Mouse (Mus musculus): ENCODE data around the gene Elane. TPM values are rescaled to one million over a fixed set of nuclear protein-coding genes. Genes with fewer than 3 reads are reported as not detected.

The Elane gene
- polyA plus RNA-seq, 1 experiment = not detected

GRCm38 (mm10) chr10:79851653-79852052 lies 34.4 kb upstream of the Elane start:
- peaks cover 12% of the 10 kb centered on the region for H3K4me1 ChIP-seq (ENCODE audit: control insufficient read depth, insufficient read depth, low read length)
- H3K27ac ChIP-seq (ENCODE audit: insufficient read depth, low read length) = peak overlapping the region; percentile 20
- H3K4me3 ChIP-seq (ENCODE audit: insufficient read depth, low read length) = no peak overlapping the region
- no peak for TF ChIP-seq POLR2A (IDR thresholded peaks at IDR 0.05; ENCODE audit: extremely low read depth, insufficient read depth, low read length)

- no peak overlapping the region for H3K4me3 ChIP-seq (ENCODE audit: insufficient read depth, low read length)
- H3K4me1 ChIP-seq (ENCODE audit: control insufficient read depth, insufficient read depth, low read length) = peaks cover 17% of the 10 kb centered on the region
These were observed 33.8 kb upstream of the Elane start for GRCm38 (mm10) chr10:79852107-79852789.

GRCm38 (mm10) chr10:79852827-79853226 lies 33.2 kb upstream of the Elane start:
- TF ChIP-seq CTCF (IDR thresholded peaks at IDR 0.05; ENCODE audit: extremely low read depth, insufficient read depth, low read length) = no peak
- no peak for TF ChIP-seq POLR2A (IDR thresholded peaks at IDR 0.05; ENCODE audit: extremely low read depth, insufficient read depth, low read length)
- Histone ChIP-seq H3K27ac (ENCODE audit: insufficient read depth, low read length) (peak overlapping the region; percentile 81), H3K4me1 (ENCODE audit: control insufficient read depth, insufficient read depth, low read length) (peaks cover 22% of the 10 kb centered on the region), H3K4me3 (ENCODE audit: insufficient read depth, low read length) (peak overlapping the region; percentile 37)

More at GRCm38 (mm10) chr10:79852107-79852789, 33.8 kb upstream of the Elane start:
- peak overlapping the region; percentile 81 for H3K27ac ChIP-seq (ENCODE audit: insufficient read depth, low read length)
- no peak for TF ChIP-seq POLR2A (IDR thresholded peaks at IDR 0.05; ENCODE audit: extremely low read depth, insufficient read depth, low read length)
- no peak for TF ChIP-seq CTCF (IDR thresholded peaks at IDR 0.05; ENCODE audit: extremely low read depth, insufficient read depth, low read length)

- H3K4me3 ChIP-seq (ENCODE audit: insufficient read depth, low read length) = peak overlapping the region; percentile 37
- TF ChIP-seq POLR2A (IDR thresholded peaks at IDR 0.05; ENCODE audit: extremely low read depth, insufficient read depth, low read length) (no peak), CTCF (IDR thresholded peaks at IDR 0.05; ENCODE audit: extremely low read depth, insufficient read depth, low read length) (no peak)
- peak overlapping the region; percentile 81 for H3K27ac ChIP-seq (ENCODE audit: insufficient read depth, low read length)
- H3K4me1 ChIP-seq (ENCODE audit: control insufficient read depth, insufficient read depth, low read length) = peaks cover 23% of the 10 kb centered on the region
These were observed 32.7 kb upstream of the Elane start for GRCm38 (mm10) chr10:79853392-79853791.

GRCm38 (mm10) chr10:79853860-79854795 lies 31.9 kb upstream of the Elane start, which contains the start of gene Ptbp1:
TSS of gene Ptbp1 (plus strand) at chr10:79854427.
- peak; percentile 98 for TF ChIP-seq POLR2A (IDR thresholded peaks at IDR 0.05; ENCODE audit: extremely low read depth, insufficient read depth, low read length)
- no peak for TF ChIP-seq CTCF (IDR thresholded peaks at IDR 0.05; ENCODE audit: extremely low read depth, insufficient read depth, low read length)
- peaks cover 23% of the 10 kb centered on the region for H3K4me1 ChIP-seq (ENCODE audit: control insufficient read depth, insufficient read depth, low read length)
- peak within 1 kb of the TSS; percentile 86 for H3K4me3 ChIP-seq (ENCODE audit: insufficient read depth, low read length)
- peak within 1 kb of the TSS; percentile 92 for H3K27ac ChIP-seq (ENCODE audit: insufficient read depth, low read length)

- peaks cover 23% of the 10 kb centered on the region for H3K4me1 ChIP-seq (ENCODE audit: control insufficient read depth, insufficient read depth, low read length)
- H3K4me3 ChIP-seq (ENCODE audit: insufficient read depth, low read length) = peak overlapping the region; percentile 86
- TF ChIP-seq CTCF (IDR thresholded peaks at IDR 0.05; ENCODE audit: extremely low read depth, insufficient read depth, low read length) (no peak), POLR2A (IDR thresholded peaks at IDR 0.05; ENCODE audit: extremely low read depth, insufficient read depth, low read length) (no peak)
- H3K27ac ChIP-seq (ENCODE audit: insufficient read depth, low read length) = peak overlapping the region; percentile 92
These were observed 31.1 kb upstream of the Elane start for GRCm38 (mm10) chr10:79854801-79855541.

- Histone ChIP-seq H3K27ac (ENCODE audit: insufficient read depth, low read length) (peak overlapping the region; percentile 47), H3K4me3 (ENCODE audit: insufficient read depth, low read length) (peak overlapping the region; percentile 86), H3K4me1 (ENCODE audit: control insufficient read depth, insufficient read depth, low read length) (peaks cover 23% of the 10 kb centered on the region)
- no peak for TF ChIP-seq POLR2A (IDR thresholded peaks at IDR 0.05; ENCODE audit: extremely low read depth, insufficient read depth, low read length)
- no peak for TF ChIP-seq CTCF (IDR thresholded peaks at IDR 0.05; ENCODE audit: extremely low read depth, insufficient read depth, low read length)
These were observed 30.4 kb upstream of the Elane start for GRCm38 (mm10) chr10:79855558-79856184.

- Histone ChIP-seq H3K4me1 (ENCODE audit: control insufficient read depth, insufficient read depth, low read length) (peaks cover 23% of the 10 kb centered on the region), H3K4me3 (ENCODE audit: insufficient read depth, low read length) (peak overlapping the region; percentile 86), H3K27ac (ENCODE audit: insufficient read depth, low read length) (no peak overlapping the region)
- TF ChIP-seq CTCF (IDR thresholded peaks at IDR 0.05; ENCODE audit: extremely low read depth, insufficient read depth, low read length) (no peak), POLR2A (IDR thresholded peaks at IDR 0.05; ENCODE audit: extremely low read depth, insufficient read depth, low read length) (no peak)
These were observed 29.8 kb upstream of the Elane start for GRCm38 (mm10) chr10:79856280-79856679.
